Mouse (Mus musculus) heart, adult 11 months (tissue): Measurements from ENCODE around the gene Cldn15.
"Not testable (repeated sequence)": the region's sequence is repeated elsewhere in the genome, so short reads cannot be mapped to it uniquely, and the experiment has no call there.

Experiments used
- DNase-seq: peaks from one replicate; pipeline ENCODE4 v3.0.0; 2022

Cldn15 gene

DNA sequence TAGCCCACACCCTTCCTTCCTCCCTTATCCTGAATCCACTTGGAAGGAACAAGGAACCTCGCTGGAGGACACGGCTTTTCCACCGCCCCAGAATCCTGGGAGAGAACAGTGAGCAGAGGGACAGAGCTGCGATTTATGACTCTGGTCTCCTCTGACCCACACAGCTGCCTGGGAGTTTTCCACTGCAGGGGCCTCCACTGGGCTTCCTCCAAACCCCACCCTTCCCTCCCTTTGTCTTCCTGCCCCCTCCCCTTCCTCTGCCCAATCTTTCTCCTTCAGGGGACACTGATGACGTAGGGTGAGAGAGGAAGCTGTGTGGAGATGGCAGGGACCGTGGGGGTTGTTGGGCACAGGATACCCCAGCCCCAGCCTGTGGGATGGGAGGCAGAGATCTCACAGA, at the start of gene Cldn15:
Gene Cldn15 (plus strand): TSS at position 286 of the 400 bp plus-strand sequence.
- DNase-seq: peak; percentile 98

DNA sequence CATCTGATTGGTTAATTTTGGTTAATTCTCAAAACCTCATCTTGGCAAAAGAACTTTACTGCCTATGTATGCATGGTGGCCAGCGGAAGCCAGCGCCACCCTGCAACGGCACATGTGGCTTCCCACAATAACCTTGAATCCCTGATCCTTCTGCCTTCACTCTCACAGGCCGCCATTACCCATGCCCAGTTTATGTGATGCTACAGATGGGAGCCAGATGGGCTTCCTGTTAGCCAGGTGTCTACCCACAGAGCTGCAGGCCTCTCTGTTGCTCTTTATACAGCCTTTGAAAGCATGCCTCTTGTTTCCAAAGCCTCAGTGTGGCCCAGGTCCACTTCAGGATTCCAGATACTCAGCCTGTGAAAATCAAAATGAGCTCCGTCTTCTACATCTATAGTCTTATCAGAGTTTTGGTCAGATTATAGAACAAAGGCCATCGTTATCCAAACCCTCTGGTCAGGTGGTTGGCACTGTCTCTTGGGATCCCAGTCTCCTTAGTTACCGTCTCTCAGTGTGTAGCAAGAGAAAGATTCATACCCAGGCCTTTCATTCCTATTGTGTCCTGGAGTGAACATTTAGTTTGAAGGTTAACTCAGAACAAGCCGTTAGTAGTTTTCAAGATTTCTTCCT, 48.7 kb upstream of the Cldn15 start:
- peak; percentile 79 for DNase-seq

DNA sequence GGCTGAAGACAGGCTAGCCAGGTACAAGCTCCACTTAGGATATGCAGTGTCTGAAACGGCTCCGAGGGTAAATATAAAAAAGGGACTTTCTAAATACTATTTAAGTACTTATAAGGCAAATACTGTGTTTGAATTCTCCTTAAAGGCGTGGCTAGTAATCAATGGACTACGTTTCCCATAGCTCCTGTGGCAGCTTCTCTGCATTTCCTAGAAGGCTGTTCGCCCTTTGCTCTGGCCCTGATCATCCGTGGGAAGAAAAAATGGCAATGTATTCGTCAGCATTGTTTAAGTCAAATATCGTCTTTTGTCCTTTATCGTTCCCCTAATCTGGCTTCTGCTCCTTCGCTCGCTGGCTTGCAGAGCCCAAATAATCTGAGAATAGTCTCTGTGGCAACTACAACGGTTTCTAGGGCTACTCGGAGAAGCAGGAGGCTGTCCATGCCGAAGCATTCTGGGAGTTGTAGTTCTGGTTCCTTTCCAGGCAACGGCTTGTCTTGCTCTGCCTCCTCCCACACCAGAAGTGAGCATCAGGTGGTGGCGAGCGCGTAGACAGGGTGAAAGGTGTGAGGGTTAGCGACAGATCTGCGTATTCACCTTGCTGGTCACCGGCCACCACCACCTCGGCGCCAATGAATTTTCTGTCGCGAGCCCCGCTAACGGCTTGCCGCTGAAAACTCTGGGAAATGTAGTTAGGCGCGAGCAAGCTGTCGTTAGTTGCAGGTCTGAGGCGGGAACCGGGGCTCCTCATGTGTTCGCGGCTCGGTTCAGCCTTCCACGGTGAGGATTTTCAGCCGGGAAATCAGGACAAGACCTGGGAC, 47.6 kb upstream of the Cldn15 start:
- peak; percentile 98 for DNase-seq

DNA sequence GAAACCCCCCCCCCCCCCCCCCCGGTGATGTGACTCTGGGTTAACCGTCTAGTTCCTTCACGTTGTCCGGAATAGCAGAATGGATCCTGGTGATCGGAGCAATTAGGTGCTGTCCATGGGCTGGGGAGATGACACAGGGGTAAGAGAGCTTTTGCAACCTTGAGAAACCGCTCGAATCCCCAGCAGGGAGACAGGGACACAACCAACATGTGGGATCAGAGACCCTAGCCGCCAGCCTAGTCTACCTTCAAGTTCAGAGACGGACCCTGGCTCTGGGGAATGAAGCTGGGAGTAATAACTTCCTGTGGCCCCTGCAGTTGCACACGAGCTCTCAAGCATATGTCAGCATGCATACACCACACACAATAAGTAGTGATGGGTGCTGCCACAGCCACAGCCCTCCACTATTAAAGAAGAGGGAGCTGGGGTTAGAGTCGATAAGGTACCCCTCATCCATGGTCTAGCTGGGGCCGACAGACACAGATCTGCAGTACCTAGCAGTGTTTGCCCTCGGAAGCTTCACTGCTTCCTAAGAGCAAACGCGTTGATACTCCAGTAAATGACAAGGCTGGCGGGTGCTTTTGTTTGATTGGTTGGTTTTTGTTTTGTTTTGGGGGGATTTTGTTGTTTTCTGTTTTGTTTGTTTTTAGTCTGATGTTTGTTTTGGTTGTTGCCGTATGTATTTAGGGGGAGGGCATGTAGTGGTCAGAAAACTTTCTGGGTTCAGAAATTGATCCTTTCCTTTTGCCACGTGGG, 46.7 kb upstream of the Cldn15 start:
- DNase-seq: no peak

GRCm38 (mm10) chr5:136922830-136923229, 43.6 kb upstream of the Cldn15 start:
- DNase-seq: peak; percentile 77

DNA sequence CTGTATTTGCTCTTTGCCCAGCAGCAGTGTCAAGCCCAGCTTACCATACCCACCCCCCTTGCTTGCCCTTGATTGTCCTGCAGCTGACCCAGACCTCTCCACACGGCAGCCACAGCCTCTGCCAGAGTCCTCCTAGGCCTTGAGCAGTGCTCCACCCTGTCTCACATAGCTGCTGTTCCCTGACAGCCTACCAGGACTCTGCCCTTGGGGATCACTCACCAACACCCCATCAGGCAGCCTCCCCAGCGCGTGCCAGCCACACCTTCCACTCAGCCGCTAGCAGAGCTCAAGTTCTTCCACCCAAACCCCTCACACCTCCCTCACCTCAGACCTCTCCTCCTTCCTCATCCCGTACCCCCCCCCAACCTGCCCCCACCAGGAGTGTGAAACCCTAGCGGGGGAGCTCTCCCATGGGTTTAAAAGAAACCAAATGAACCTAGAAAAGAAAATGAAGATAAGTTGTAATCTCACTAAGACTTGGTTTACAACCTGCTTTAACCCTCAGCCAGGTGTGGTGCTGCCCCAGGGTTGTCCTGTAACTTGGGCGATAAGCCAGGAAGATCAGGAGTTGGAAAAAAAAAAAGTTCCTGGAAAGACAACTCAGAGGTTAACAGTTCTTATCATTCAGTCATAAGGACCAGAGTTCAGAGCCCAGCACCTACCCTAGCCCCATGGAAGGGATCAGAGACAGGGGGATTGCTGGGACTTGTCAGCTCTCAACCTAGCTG, 42.5 kb upstream of the Cldn15 start:
- peak; percentile 89 for DNase-seq

- DNase-seq: peak; percentile 95
These were observed 37.3 kb upstream of the Cldn15 start for GRCm38 (mm10) chr5:136929073-136929472.

DNA sequence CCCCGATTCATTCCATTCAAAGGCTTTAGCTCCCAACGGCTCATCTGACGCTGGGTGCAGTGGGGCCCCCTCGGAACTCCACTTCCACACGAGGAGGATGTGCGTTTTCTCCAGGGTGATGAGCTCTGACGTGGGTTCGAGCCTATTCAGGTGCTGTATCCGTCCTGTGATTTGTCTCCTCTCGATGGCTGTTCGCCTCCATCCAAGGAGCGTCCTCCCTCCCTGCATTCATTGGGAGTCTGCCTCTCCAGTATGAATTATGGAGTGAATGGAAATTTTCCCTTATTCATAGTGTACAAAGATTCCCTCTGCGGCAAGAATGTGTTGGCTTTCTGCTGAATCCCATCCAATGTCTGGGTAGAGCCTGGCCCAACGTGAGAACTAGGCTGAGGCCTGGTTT, 34.5 kb upstream of the Cldn15 start:
- no peak for DNase-seq

GRCm38 (mm10) chr5:136932956-136933355, 33.5 kb upstream of the Cldn15 start:
- DNase-seq: no peak

DNA sequence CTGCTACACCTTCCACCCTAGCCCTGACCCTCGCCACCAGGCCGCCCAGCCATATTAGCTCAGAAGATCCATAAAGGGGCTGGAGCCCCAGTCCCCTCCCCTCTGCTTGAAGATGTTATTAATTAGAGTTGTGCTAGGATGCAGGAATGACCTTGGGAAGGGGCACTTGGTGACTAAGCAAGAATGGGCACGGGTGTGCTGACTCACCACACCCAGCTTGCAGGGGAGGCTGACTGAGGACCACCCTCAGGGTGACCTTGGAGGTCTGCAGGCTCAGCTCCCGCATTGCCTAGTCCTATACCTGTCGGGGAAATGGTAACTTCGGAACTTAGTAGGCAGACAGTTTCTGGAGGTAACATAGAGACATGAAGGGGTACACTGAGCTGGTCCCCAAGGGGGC, 32.5 kb upstream of the Cldn15 start:
- DNase-seq: no peak

DNA sequence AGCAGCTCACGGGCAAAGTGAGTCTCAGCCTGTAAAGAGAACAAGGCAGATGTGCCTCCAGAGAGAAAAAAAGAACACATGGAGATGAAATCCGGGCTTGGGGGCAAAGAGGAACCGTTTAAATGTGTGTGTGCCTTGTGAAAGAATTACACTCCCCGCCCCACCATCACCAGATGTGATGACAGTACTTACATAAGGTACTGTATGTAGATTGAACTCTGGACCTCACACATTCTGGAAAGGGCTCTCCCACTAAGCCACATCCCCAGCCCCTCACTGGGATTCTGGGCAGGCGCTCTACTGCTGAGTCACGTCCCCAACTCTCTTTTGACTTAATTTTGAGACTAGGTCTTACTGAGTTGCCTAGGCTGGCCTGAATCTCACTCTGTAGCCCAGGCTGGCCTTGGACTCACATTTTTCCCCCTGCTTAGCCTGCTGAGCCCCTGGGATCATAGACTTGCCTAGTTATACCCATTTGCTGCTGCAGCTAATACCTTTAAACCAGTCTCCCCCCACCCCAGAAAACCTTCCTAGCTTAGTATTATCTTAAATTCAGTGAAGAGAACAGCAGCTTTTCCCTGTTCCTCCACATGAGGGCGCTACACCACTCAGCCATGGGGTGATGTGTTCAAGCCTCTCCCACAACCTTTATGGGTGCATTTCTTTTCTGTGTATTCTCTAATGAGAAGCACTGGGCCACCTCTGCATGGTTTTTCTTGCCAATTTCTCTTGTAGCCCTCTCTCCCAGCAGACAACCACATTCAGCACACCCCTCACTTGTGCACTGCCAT, 30.3 kb upstream of the Cldn15 start:
- DNase-seq: no peak

DNA sequence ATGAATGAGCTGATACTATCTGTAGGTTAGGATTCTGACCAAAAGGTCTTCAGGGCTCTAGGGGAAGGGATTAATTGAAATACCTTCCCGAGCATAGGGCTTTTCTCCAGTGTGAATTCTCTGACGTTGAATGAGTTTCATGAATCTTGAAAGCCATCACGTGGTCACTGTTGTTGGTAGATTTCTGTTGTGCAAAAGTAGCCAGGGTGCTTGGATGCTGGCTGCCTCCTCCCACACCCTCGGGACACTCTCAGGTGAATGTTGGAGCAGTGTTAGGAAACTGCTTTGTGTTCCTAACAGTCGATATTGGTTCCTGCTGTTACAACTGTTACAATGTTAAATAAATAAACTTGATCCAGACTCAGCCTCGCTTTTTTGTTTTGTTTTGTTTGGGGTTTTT, 29.7 kb upstream of the Cldn15 start:
- DNase-seq: no peak

DNA sequence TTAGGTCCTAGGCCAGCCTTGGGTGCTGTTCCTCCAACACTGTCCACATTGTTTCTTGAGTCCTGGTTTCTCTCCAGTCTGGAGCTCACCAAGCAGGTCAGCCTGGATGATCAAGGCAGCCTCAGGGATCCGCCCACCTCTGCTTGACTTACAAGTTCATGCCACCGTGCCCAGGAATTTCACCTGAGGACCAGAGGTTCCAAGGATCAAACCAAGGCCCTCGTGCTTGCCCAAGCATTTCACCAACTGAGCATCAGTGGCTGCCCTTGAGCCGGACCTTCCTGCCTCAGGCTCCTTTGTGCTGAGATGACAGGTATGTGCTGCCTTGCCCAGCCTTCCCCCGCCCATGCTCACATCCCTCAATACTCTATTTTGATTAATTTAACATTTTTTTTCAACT, 28.8 kb upstream of the Cldn15 start:
- DNase-seq: no peak

GRCm38 (mm10) chr5:136939284-136939683, 27.1 kb upstream of the Cldn15 start:
- DNase-seq: no peak

DNA sequence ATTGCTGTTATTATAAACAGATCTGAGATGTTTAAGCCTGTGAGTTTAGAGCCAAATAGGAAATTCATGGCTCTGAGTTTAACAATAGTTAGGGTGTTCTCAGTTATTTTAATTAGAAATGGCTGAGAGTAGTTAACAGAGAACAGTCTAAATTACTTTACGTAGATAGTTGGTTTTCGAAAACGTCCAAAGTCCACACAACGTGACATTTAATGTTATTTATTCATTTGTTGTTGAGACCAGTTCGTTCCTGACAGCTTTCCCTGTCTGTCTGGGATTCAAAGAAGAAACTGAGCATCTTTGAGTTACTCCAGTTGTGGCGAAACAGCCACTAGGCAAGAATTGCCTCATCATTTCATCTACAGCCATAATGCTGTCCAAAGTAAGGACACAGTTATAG, 26.4 kb upstream of the Cldn15 start:
- not testable (repeated sequence) for DNase-seq

DNA sequence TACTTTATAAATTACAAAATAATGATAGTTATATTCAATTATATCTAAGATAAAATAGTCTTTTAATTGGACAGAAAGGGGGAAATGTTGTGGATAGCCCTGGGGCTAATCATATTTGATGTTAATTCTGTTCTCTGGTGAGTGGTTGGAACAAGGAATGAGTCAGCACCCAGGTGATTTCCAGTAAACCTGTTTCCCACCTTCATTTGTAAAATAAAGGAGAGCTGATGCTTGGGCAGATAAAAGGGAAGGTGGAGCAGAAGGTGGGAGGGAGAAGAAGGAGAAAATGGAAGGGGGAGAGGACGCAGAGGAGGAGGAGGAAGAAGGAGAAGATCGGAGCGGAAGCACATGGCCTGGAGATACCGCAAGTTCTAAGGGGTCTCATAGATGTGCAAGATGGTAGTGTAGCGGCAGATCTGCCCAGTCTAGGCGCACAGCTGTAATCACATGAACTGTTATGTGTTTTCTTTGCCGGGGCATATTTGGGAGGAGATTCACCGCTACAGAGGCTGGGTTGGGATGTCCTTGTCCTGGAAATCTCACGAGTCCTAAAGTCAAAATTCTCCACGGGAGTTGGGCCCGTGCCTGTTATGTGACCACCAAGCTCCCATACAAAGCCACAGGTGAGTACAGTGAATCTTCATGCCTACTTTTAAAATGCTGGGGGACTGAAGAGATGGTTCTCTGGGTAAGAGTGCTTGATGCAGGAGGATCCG, 25.4 kb upstream of the Cldn15 start:
- DNase-seq: no peak

DNA sequence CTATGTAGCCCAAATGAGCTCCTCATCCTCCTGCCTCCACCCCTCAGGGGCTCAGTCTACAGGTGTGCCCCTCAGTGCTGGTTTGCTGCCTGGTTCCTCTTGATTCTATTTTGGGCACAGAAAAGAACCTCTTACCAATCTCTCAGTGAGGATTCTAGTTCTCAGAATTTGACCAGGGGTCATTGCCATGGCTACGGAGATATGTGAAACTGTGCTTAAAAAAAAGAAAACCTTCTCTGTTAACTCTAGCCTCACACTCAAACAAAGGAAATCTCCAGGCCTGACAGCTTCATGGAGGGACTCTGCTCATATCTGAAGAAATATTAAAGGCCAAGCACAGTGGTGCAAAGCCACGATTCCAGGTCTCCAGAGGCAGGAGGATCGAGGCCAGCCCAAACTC, 23.6 kb upstream of the Cldn15 start:
- no peak for DNase-seq

- DNase-seq: no peak
These were observed 23.0 kb upstream of the Cldn15 start for GRCm38 (mm10) chr5:136943382-136943781.

DNA sequence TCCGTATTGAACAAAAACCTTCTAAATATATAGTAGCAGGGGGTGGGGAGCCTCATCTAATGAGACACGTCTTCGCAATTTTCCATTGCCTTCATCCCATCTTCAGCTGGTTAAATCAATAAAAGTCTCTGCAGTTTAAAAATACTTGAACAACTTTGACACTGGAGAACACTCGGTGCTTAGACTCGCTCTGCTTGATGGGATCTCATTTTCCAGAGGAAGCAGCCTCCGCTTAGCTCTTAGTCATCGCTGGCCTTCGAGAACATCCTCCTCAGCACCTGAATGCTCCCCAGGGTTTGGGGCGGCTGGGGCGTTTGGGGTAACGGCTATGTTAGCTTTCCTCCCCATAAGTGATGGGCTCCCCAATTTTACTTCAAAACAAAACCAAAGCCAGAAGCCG, 21.3 kb upstream of the Cldn15 start:
- no peak for DNase-seq

DNA sequence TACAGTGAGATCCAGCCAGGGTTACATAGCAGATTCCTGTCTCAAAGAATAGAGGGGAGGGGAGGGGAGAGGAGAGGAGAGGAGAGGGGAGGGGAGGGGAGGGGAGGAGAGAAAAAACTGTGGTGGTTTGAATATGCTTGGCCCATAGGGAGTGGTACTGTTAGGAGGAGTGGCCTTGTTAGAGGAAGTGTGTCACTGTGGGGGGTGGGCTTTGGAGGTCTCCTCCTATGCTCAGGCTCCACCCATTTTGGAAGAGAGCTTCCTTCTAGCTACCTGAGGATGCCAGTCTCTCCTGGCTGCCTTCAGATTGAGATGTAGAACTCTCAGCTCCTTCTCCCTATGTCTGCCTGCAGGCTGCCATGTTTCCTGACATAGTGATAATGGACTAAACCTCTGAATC, 18.5 kb upstream of the Cldn15 start:
- DNase-seq: no peak

DNA sequence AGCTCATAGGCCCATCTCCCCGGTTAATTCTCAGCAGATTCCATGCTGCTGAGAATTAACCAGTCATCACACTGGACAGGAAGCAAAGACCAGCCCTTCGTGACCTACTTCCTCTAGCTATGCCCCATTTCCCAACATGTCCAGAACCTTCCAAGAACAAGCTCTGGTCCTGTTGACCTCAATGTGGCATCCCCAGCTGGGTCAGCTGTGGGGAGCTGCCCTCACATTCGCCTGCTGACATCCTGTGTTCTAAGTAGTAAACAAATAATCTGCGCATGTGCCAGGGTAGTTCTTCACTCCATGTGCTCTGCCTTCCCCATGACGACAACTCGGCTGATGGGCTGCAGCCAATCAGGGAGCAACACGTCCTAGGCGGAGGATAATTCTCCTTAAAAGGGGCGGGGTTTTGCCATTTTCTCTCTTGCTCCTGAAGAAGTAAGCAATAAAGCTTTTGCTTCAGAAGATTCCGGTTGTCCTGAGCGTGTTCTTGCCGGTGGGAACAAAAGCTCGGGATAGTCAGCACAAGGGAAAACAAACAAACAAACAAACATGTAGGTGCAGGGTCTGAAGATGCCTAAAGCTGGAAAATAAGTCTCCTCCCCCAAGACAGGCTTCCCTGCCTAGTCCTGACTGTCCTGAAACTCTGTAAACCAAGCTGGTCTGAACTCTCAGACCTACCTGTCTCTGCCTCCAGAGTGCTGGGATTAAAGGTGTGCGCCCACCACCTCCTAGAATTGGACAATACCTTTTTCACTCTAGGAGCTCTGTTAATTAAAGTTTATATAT, 16.7 kb upstream of the Cldn15 start:
- DNase-seq: not testable (repeated sequence)
